In the genomic region with DNA sequence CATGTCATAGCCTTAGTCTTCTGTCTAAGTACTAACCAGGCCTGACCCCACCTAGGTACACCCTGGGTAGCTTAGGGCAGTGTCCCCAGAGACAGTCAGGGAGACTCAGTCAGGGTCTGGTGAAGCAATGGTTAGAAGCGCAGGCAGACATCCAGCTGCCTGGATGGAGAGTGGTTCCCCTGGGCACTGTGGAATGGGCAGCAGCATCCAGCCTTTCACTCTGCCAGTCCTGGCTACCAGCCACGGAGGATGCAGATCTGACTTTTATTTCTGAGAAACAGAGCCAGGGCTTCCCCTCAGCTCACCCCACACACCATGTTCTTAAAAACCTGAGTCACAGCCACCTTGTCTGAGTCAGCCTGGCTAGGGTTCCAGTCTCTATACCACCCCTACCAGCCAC, we compare ENCODE assay signal across 20 mouse cellular contexts. TPM values are rescaled to one million over a fixed set of nuclear protein-coding genes. Genes with fewer than 3 reads are reported as not detected.
DNase-seq lines count a peak whose midpoint lies in the region; ATAC-seq and TF ChIP-seq lines count a peak whose summit lies in the region.
"Had no signal": no experiment of that assay in that cellular context is flagged by ENCODE, and none has a peak within 500 bp of the region (broad histone marks: within the 10 kb centered on the region; RNA-seq: fewer than 3 reads in every experiment).

No protein-coding gene starts in this region.

- H3K9ac ChIP-seq in hindbrain, postnatal 0 days (replicated peaks; ENCODE audit: low read length) = no peak overlapping the region
- H3K9ac ChIP-seq in hindbrain, embryonic 11.5 days (ENCODE audit: low read depth, low read length) = no peak overlapping the region
- H3K9ac ChIP-seq: forebrain, embryonic 15.5 days; heart, embryonic 12.5 days; liver, embryonic 12.5 days; lung, embryonic 14.5 days; midbrain, embryonic 15.5 days had no signal

- H3K9me3 ChIP-seq in hindbrain, postnatal 0 days (ENCODE audit: low read length) = no peaks in the 10 kb centered on the region
- H3K9me3 ChIP-seq in hindbrain, embryonic 11.5 days (ENCODE audit: control insufficient read depth, low read length) = no peaks in the 10 kb centered on the region
- H3K9me3 ChIP-seq: embryonic facial prominence, embryonic 10.5 days; forebrain, embryonic 15.5 days; liver, embryonic 12.5 days; midbrain, embryonic 15.5 days had no signal

- 34% methylated on average over 2 of the region's 2 CpGs for WGBS in hindbrain, postnatal 0 days
- 93% methylated on average over 2 of the region's 2 CpGs for WGBS in hindbrain, embryonic 11.5 days

- no peaks in the 10 kb centered on the region for H3K27me3 ChIP-seq in hindbrain, postnatal 0 days (ENCODE audit: insufficient read depth, low read length)
- H3K27me3 ChIP-seq in hindbrain, embryonic 11.5 days (ENCODE audit: control insufficient read depth, insufficient read depth, low read length) = no peaks in the 10 kb centered on the region
- H3K27me3 ChIP-seq: forebrain, embryonic 15.5 days; midbrain, embryonic 15.5 days had no signal

- no peak for TF ChIP-seq CTCF in hindbrain, postnatal 0 days (IDR thresholded peaks at IDR 0.05; ENCODE audit: low read depth)

- H3K4me2 ChIP-seq in hindbrain, postnatal 0 days (ENCODE audit: low read depth, low read length) = no peak overlapping the region
- no peak overlapping the region for H3K4me2 ChIP-seq in hindbrain, embryonic 11.5 days (replicated peaks; ENCODE audit: low read depth, low read length)
- H3K4me2 ChIP-seq: forebrain, embryonic 15.5 days; heart, embryonic 12.5 days; liver, embryonic 12.5 days; lung, embryonic 14.5 days; midbrain, embryonic 15.5 days had no signal

- H3K27ac ChIP-seq in hindbrain, postnatal 0 days = no peak overlapping the region
- H3K27ac ChIP-seq in hindbrain, embryonic 11.5 days (ENCODE audit: low read depth, low read length) = no peak overlapping the region
- H3K27ac ChIP-seq: embryonic facial prominence, embryonic 10.5 days; forebrain, embryonic 15.5 days; liver, embryonic 12.5 days; midbrain, embryonic 15.5 days had no signal

- no peaks in the 10 kb centered on the region for H3K36me3 ChIP-seq in hindbrain, postnatal 0 days (ENCODE audit: insufficient read depth, low read length)
- H3K36me3 ChIP-seq in hindbrain, embryonic 11.5 days (ENCODE audit: control insufficient read depth, insufficient read depth, low read length) = no peaks in the 10 kb centered on the region
- H3K36me3 ChIP-seq: embryonic facial prominence, embryonic 10.5 days; forebrain, embryonic 15.5 days; heart, embryonic 12.5 days; liver, embryonic 12.5 days; midbrain, embryonic 15.5 days had no signal

- no peaks in the 10 kb centered on the region for H3K4me1 ChIP-seq in hindbrain, postnatal 0 days (ENCODE audit: insufficient read depth, low read length)
- H3K4me1 ChIP-seq in hindbrain, embryonic 11.5 days (replicated peaks; ENCODE audit: control insufficient read depth, insufficient read depth, low read length) = no peaks in the 10 kb centered on the region
- H3K4me1 ChIP-seq: embryonic facial prominence, embryonic 10.5 days; forebrain, embryonic 15.5 days; heart, embryonic 12.5 days; liver, embryonic 12.5 days; midbrain, embryonic 15.5 days had no signal

- no peak overlapping the region for H3K4me3 ChIP-seq in hindbrain, postnatal 0 days (ENCODE audit: low read length)
- no peak overlapping the region for H3K4me3 ChIP-seq in hindbrain, embryonic 11.5 days (ENCODE audit: low read depth, low read length)
- H3K4me3 ChIP-seq: embryonic facial prominence, embryonic 10.5 days; forebrain, embryonic 15.5 days; heart, embryonic 12.5 days; liver, embryonic 12.5 days; midbrain, embryonic 15.5 days had no signal

- ATAC-seq in hindbrain, postnatal 0 days = no peak
- ATAC-seq in hindbrain, embryonic 11.5 days (ENCODE audit: low FRiP score) = no peak
- ATAC-seq in megakaryocyte-erythroid progenitor cell, adult 5-6 weeks (replicated peaks; ENCODE audit: low FRiP score, low TSS enrichment, poor library complexity, severe bottlenecking) = no peak
- no peak for ATAC-seq in inflammation-experienced regulatory T-cells, adult 6 months
- ATAC-seq: forebrain, embryonic 15.5 days; hindbrain, embryonic 16.5 days; liver, embryonic 12.5 days; midbrain, embryonic 15.5 days had no signal

- DNase-seq in adrenal gland, adult 2 months = peak; percentile 48
- no peak for DNase-seq in adrenal gland, adult 18-20 months (ENCODE audit: low spot score in 2 of 2)
- peak; percentile 17 for DNase-seq in hindbrain, postnatal 0 days (ENCODE audit: low spot score)
- DNase-seq in hindbrain, embryonic 11.5 days (ENCODE audit: low spot score) = no peak
- peak; percentile 90 for DNase-seq in NIH3T3 (ENCODE audit: low read depth)
- peak; percentile 65 for DNase-seq in fibroblast of lung, adult 2 months (ENCODE audit: low read depth)
- DNase-seq: cerebellum, postnatal 25 days; heart, postnatal 36 days; kidney, adult 18-20 months; kidney, postnatal 14 days; lung, embryonic 14.5 days; thymus, postnatal 4 days had no signal

RNA-seq across cellular contexts. Expression of gene Epn2, which starts 18.0 kb away (rescaled TPM):
- total RNA-seq in adrenal gland, adult 2 months (2021) = 10 to 100 TPM; 20.6 to 29.5 TPM
- polyA plus RNA-seq in adrenal gland, adult 2 months (2012; rRNA removed) = 18.2 and 18.6 TPM in 2 replicates
- total RNA-seq in adrenal gland, adult 18-20 months (2021) = 10 to 100 TPM; 16.2 to 25.9 TPM
- total RNA-seq in hindbrain, postnatal 0 days (2014; rRNA removed) = 76.4 and 84.2 TPM in 2 replicates
- polyA plus RNA-seq in hindbrain, postnatal 0 days (2015; fragmentation: Nextera tagmentation; extraction: Ambion mirVana) = 56.1 and 59.9 TPM in 2 replicates
- 28.8 and 34.2 TPM in 2 replicates for polyA plus RNA-seq in hindbrain, embryonic 11.5 days (2014; fragmentation: Nextera tagmentation; extraction: Ambion mirVana)
- total RNA-seq in megakaryocyte-erythroid progenitor cell, adult 5-6 weeks (2014; fragmentation: Nextera tagmentation) = 2.2 TPM in 1 of 2 replicates, not detected in the other
- total RNA-seq in megakaryocyte-erythroid progenitor cell, adult 5-6 weeks (2017) = 0.38 and 4.1 TPM in 2 replicates
- under 1 TPM; 0.19 to 0.77 (median 0.30) TPM for polyA plus RNA-seq in inflammation-experienced regulatory T-cells, adult 6 months (2017; shearing (Covaris generic))

RNA-seq across cellular contexts. Expression of gene Grap, which starts 55.6 kb away (rescaled TPM):
- total RNA-seq in adrenal gland, adult 2 months (2021) = 10 to 100 TPM in 1 of 2 experiments, 1 to 10 TPM in 1; 5.4 to 10.7 TPM
- polyA plus RNA-seq in adrenal gland, adult 2 months (2012; rRNA removed) = 10.4 and 12.4 TPM in 2 replicates
- 1 to 10 TPM; 7.4 to 8.2 TPM for total RNA-seq in adrenal gland, adult 18-20 months (2021)
- total RNA-seq in hindbrain, postnatal 0 days (2014; rRNA removed) = 7.4 and 11.9 TPM in 2 replicates
- 7.7 and 8.1 TPM in 2 replicates for polyA plus RNA-seq in hindbrain, postnatal 0 days (2015; fragmentation: Nextera tagmentation; extraction: Ambion mirVana)
- 5.3 and 6.8 TPM in 2 replicates for polyA plus RNA-seq in hindbrain, embryonic 11.5 days (2014; fragmentation: Nextera tagmentation; extraction: Ambion mirVana)
- 2.2 and 2.4 TPM in 2 replicates for total RNA-seq in megakaryocyte-erythroid progenitor cell, adult 5-6 weeks (2014; fragmentation: Nextera tagmentation)
- total RNA-seq in megakaryocyte-erythroid progenitor cell, adult 5-6 weeks (2017) = 1.3 TPM in 1 of 2 replicates, not detected in the other
- polyA plus RNA-seq in inflammation-experienced regulatory T-cells, adult 6 months (2017; shearing (Covaris generic)) = 100 to 1,000 TPM; 180 to 210 (median 192) TPM

Comparison
In these comparisons a context has a peak if more than half of its experiments do, and no peak if none do; other contexts are left out.
1. DNase-seq: peak in adrenal gland, adult 2 months (single experiment), hindbrain, postnatal 0 days (single experiment), NIH3T3 (single experiment) and fibroblast of lung, adult 2 months (single experiment); none in adrenal gland, adult 18-20 months (0 of 2) and hindbrain, embryonic 11.5 days (single experiment).